Mouse (Mus musculus) cortical plate, adult 2 months (tissue): ENCODE results near the gene Pld4.

ENCODE experiments used
- CTCF ChIP-seq: fragments of 200-500 bp; IDR thresholded peaks from 2 replicates; pipeline ENCODE4 v1.5.1; 2011; ENCODE audit warnings: mild to moderate bottlenecking, control low read depth, low read length; ENCODE audit not compliant: insufficient read depth; ENCODE audit errors: extremely low read depth
- POLR2A ChIP-seq: fragments of 200-500 bp; IDR thresholded peaks from 2 replicates; pipeline ENCODE4 v1.6.1; 2011; ENCODE audit warnings: mild to moderate bottlenecking, low read length, control low read depth; ENCODE audit not compliant: insufficient read depth; ENCODE audit errors: extremely low read depth

GRCm38 (mm10) chr12:112743168-112743975 is 17.1 kb upstream of the Pld4 start:
- TF ChIP-seq CTCF (peak; percentile 81), POLR2A (no peak)
